Mouse (Mus musculus) lung, postnatal 14 days (tissue): Measurements from ENCODE around the gene Clta.

Experiments
- DNase-seq: peaks from one replicate; pipeline ENCODE4 v3.0.0; 2021

Clta gene

GRCm38 (mm10) chr4:43980846-43981245, 23.4 kb upstream of the Clta start:
- no peak for DNase-seq

GRCm38 (mm10) chr4:43981251-43981650, 23.0 kb upstream of the Clta start:
- DNase-seq = no peak

GRCm38 (mm10) chr4:43982053-43982732, 22.1 kb upstream of the Clta start:
- peak; percentile 98 for DNase-seq

GRCm38 (mm10) chr4:43983181-43983580, 21.1 kb upstream of the Clta start, which contains the start of gene Ccin:
Gene Ccin, plus strand, starts transcription at chr4:43983483.
- no peak for DNase-seq

GRCm38 (mm10) chr4:43983756-43984155, 20.5 kb upstream of the Clta start:
- no peak for DNase-seq

GRCm38 (mm10) chr4:43984326-43984725, 19.9 kb upstream of the Clta start:
- no peak for DNase-seq

GRCm38 (mm10) chr4:43988976-43989375, 15.3 kb upstream of the Clta start:
- DNase-seq = no peak

GRCm38 (mm10) chr4:43993072-43993471, 11.2 kb upstream of the Clta start:
- DNase-seq = no peak

- no peak for DNase-seq
Observed at GRCm38 (mm10) chr4:43994342-43994741, 9.9 kb upstream of the Clta start.

GRCm38 (mm10) chr4:44003622-44004021, 630 bp upstream of the Clta start:
- DNase-seq = no peak

GRCm38 (mm10) chr4:44004623-44005409, 564 bp downstream of the Clta start:
- no peak for DNase-seq

- DNase-seq = no peak
Observed at GRCm38 (mm10) chr4:44010176-44010575, 5.9 kb downstream of the Clta start.

GRCm38 (mm10) chr4:44010893-44011292, 6.6 kb downstream of the Clta start:
- no peak for DNase-seq

GRCm38 (mm10) chr4:44011799-44012198, 7.5 kb downstream of the Clta start:
- no peak for DNase-seq

GRCm38 (mm10) chr4:44012376-44013367, 8.4 kb downstream of the Clta start:
- DNase-seq = peak; percentile 89

- DNase-seq = no peak
Observed at GRCm38 (mm10) chr4:44013391-44014070, 9.3 kb downstream of the Clta start.

GRCm38 (mm10) chr4:44016071-44016470, 11.8 kb downstream of the Clta start:
- no peak for DNase-seq

- DNase-seq = no peak
Observed at GRCm38 (mm10) chr4:44016791-44017190, 12.5 kb downstream of the Clta start.

- DNase-seq = no peak
Observed at GRCm38 (mm10) chr4:44022323-44022722, 18.1 kb downstream of the Clta start.

- DNase-seq = no peak
Observed at GRCm38 (mm10) chr4:44022766-44023165, 18.5 kb downstream of the Clta start.

- no peak for DNase-seq
Observed at GRCm38 (mm10) chr4:44023681-44024080, 19.4 kb downstream of the Clta start.

- DNase-seq = no peak
Observed at GRCm38 (mm10) chr4:44024241-44024640, 20.0 kb downstream of the Clta start.
